Mouse (Mus musculus) urinary bladder, postnatal 10 days (tissue): ENCODE results near the gene Pole2.
"Not testable (repeated sequence)": the region's sequence is repeated elsewhere in the genome, so short reads cannot be mapped to it uniquely, and the experiment has no call there.

Experiments
- DNase-seq: peaks from one replicate; pipeline ENCODE4 v3.0.0; 2022; ENCODE audit warnings: low spot score

Pole2 gene

GRCm38 (mm10) chr12:69179371-69179770, 48.6 kb downstream of the Pole2 start:
- no peak for DNase-seq

- no peak for DNase-seq
These were observed 50.5 kb downstream of the Pole2 start for GRCm38 (mm10) chr12:69177526-69177925.

- DNase-seq = no peak
These were observed 52.0 kb downstream of the Pole2 start for GRCm38 (mm10) chr12:69175975-69176374.

GRCm38 (mm10) chr12:69171307-69171706, 56.7 kb downstream of the Pole2 start:
- DNase-seq = no peak

GRCm38 (mm10) chr12:69168461-69169106, 59.4 kb downstream of the Pole2 start, which contains the start of gene Lrr1:
Gene Lrr1, plus strand, starts transcription at chr12:69168814.
- peak; percentile 47 for DNase-seq

- no peak for DNase-seq
These were observed 60.1 kb downstream of the Pole2 start for GRCm38 (mm10) chr12:69167656-69168460.

- DNase-seq = not testable (repeated sequence)
These were observed 61.0 kb downstream of the Pole2 start for GRCm38 (mm10) chr12:69166861-69167581.

- no peak for DNase-seq
These were observed 63.1 kb downstream of the Pole2 start for GRCm38 (mm10) chr12:69164904-69165303.

GRCm38 (mm10) chr12:69163586-69163985, 64.4 kb downstream of the Pole2 start:
- not testable (repeated sequence) for DNase-seq

- DNase-seq = not testable (repeated sequence)
These were observed 67.3 kb downstream of the Pole2 start for GRCm38 (mm10) chr12:69160677-69161076.

- no peak for DNase-seq
These were observed 68.4 kb downstream of the Pole2 start for GRCm38 (mm10) chr12:69159578-69159940.

- peak; percentile 84 for DNase-seq
These were observed 69.0 kb downstream of the Pole2 start, which contains the start of gene Rps29 for GRCm38 (mm10) chr12:69158765-69159577. Gene Rps29, minus strand, starts transcription at chr12:69159186.

- DNase-seq = no peak
These were observed 69.6 kb downstream of the Pole2 start for GRCm38 (mm10) chr12:69158366-69158764.

- DNase-seq = no peak
These were observed 70.9 kb downstream of the Pole2 start for GRCm38 (mm10) chr12:69157107-69157506.

GRCm38 (mm10) chr12:69156436-69156835, 71.6 kb downstream of the Pole2 start:
- DNase-seq = no peak

- no peak for DNase-seq
These were observed 72.1 kb downstream of the Pole2 start for GRCm38 (mm10) chr12:69155923-69156322.
